Mouse (Mus musculus) liver, postnatal 0 days (tissue): Measurements from ENCODE around the gene Mink1. TPM values are rescaled to one million over a fixed set of nuclear protein-coding genes. Genes with fewer than 3 reads are reported as not detected.

Experiments used
- ATAC-seq: fragments of 200-750 bp; cut with Nextera tagmentation; 2 replicates; pipeline ENCODE4 v1.8.0; 2017; ENCODE audit warnings: mild to moderate bottlenecking, moderate library complexity
- DNase-seq: peaks from one replicate; pipeline ENCODE4 v3.0.0-alpha.2; 2016
- H3K27ac ChIP-seq: fragments of 300-500 bp; sonication (generic); 2 replicates; pipeline ENCODE4 v1.5.1; 2014; ENCODE audit warnings: antibody characterized with exemption, moderate library complexity, mild to moderate bottlenecking, low read depth
- H3K27me3 ChIP-seq: fragments of 300-500 bp; sonication (generic); 2 replicates; pipeline ENCODE4 v1.6.1; 2014; ENCODE audit warnings: low read length, control low read depth, mixed read lengths; ENCODE audit not compliant: insufficient read depth
- H3K36me3 ChIP-seq: fragments of 300-500 bp; sonication (generic); replicated peaks from 2 replicates; pipeline ENCODE4 v1.6.1; 2014; ENCODE audit warnings: mild to moderate bottlenecking, control low read depth, low read length, moderate library complexity, mixed read lengths; ENCODE audit not compliant: insufficient read depth
- H3K4me1 ChIP-seq: fragments of 300-500 bp; sonication (generic); 2 replicates; pipeline ENCODE4 v1.6.1; 2014; ENCODE audit warnings: antibody characterized with exemption, mild to moderate bottlenecking, control low read depth; ENCODE audit not compliant: insufficient read depth
- H3K4me2 ChIP-seq: fragments of 300-500 bp; sonication (generic); 2 replicates; pipeline ENCODE4 v1.6.1; 2014; ENCODE audit warnings: low read depth, mild to moderate bottlenecking, low read length, moderate library complexity, mixed read lengths
- H3K4me3 ChIP-seq: fragments of 300-500 bp; sonication (generic); 2 replicates; pipeline ENCODE4 v1.5.1; 2014; ENCODE audit warnings: low read depth, low read length
- H3K9ac ChIP-seq: fragments of 300-500 bp; sonication (generic); replicated peaks from 2 replicates; pipeline ENCODE4 v1.6.1; 2014; ENCODE audit warnings: mild to moderate bottlenecking, moderate library complexity
- H3K9me3 ChIP-seq: fragments of 300-500 bp; sonication (generic); 2 replicates; pipeline ENCODE4 v1.6.1; 2016; ENCODE audit warnings: mild to moderate bottlenecking, control low read depth, low read length, mixed read lengths
- CTCF ChIP-seq: sonication (generic); IDR thresholded peaks from 2 replicates; pipeline ENCODE4 v1.5.1; 2016; ENCODE audit warnings: antibody characterized with exemption, low read depth
- EP300 ChIP-seq: IDR thresholded peaks from 2 replicates; pipeline ENCODE4 v1.6.1; 2016; ENCODE audit warnings: antibody characterized with exemption, low read depth, mild to moderate bottlenecking
- WGBS: fragments of 180-500 bp; shearing (Covaris S2); extraction: QIAGEN DNeasy Blood & Tissue Kit; methylation state at CpG from one replicate; pipeline ENCODE4 v1.1.7; 2014; ENCODE audit not compliant: insufficient replicate concordance; 5-methylcytosine and 5-hydroxymethylcytosine counted together
- polyA plus RNA-seq: library from polyadenylated mRNA; unstranded; fragments of >200 nt; fragmentation: Nextera tagmentation; extraction: Ambion mirVana; gene quantifications from 2 replicates; pipeline ENCODE4 v1.2.1, GENCODE M21; 2015

Mink1 gene
- polyA plus RNA-seq, 1 experiment from 2014 or later, result 3.9 TPM

DNA sequence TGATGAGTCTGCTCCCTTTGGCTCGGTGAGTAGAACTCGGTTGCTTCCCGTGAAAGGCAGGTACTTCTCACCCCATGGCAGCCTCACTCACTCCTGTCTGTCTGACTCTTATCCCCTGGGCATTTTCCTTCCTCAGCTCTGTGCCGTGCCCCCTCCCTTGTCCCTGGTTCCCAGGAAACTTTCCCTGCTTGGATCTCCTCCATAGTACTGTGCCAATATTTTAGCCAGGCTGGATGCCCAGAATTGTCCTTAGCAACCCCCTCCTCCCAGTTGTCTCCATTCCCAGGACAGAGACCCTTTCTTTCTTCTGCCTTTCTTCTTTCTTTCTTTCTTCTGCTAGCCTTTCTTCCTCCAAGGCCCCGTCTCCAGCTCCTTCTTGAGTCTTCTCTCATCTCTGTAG is 21.3 kb upstream of the Mink1 start:
- TF ChIP-seq EP300 (no peak), CTCF (no peak)
- Histone ChIP-seq H3K9me3 (no peaks in the 10 kb centered on the region), H3K4me1 (peaks cover 4% of the 10 kb centered on the region; the same call in 1 of the 2 replicates), H3K27me3 (peaks cover 5% of the 10 kb centered on the region; the same call in 1 of the 2 replicates), H3K4me3 (no peak overlapping the region), H3K9ac (no peak overlapping the region), H3K36me3 (no peaks in the 10 kb centered on the region), H3K27ac (no peak overlapping the region), H3K4me2 (no peak overlapping the region)
- ATAC-seq, result no peak
- no peak for DNase-seq
- 64% methylated on average over 5 of the region's 5 CpGs for WGBS

DNA sequence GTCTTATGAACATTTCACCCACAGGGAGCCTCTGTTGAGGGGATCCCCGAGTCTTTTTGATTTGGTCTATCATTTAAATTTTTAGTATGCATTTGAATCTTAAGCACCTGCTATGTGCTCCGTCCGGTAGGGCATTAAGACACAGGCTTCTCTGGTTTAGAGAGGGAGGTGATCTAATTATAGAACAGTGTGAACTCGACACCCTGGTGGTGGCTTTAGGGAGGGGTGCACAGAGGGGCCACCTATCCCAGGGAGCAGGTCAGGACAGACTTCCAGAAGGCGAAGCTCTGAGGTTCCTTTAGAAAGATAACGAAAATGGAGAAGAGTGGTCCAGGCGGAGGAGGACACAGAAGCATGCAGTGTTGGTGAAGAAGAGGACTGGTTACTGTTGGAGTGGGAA is 18.2 kb upstream of the Mink1 start:
- TF ChIP-seq CTCF (no peak), EP300 (no peak)
- Histone ChIP-seq H3K4me3 (no peak overlapping the region), H3K9ac (no peak overlapping the region), H3K27ac (no peak overlapping the region), H3K27me3 (peaks cover 5% of the 10 kb centered on the region; the same call in 1 of the 2 replicates), H3K36me3 (no peaks in the 10 kb centered on the region), H3K4me2 (no peak overlapping the region), H3K4me1 (peaks cover 4% of the 10 kb centered on the region; the same call in 1 of the 2 replicates), H3K9me3 (no peaks in the 10 kb centered on the region)
- DNase-seq (no peak), ATAC-seq (no peak)
- 65% methylated on average over 7 of the region's 7 CpGs for WGBS

DNA sequence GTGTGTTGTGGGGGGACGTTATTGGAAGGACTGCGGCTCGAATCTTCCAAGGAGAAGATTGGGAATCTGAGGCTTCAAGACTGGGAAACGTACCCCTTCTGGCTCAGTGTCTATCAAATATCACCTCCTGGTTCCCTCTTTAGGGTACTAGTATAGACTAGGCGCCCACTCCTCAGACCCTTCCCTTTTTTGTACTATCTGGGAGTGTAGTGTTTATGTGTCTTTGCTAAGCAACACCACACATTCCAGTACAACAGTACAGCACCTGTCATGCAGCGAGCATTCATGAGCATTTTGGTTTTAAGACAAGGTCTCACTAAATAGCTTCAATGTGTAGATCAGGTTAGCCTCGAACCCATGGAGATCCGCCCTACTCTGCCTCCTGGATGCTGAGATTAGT is 11.2 kb upstream of the Mink1 start:
- no peak for TF ChIP-seq EP300
- TF ChIP-seq CTCF, result no peak
- ATAC-seq, result no peak

DNA sequence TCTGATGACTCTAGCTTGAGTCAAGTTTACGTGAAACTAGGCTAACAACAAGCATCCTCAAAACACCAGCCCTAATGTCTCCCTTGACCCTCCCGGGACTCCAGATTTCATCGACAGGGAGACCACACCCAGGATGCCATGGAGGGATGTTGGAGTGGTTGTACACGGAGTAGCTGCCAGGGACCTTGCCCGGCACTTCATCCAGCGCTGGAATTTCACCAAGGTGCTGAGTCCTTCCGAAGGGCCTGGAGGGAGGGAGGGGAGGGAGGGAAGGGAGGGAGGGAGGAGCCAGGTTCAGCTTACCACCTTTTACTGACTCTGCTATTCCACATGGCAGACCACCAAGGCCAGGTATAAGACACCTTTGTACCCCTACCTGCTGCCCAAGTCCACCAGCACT is 8.7 kb upstream of the Mink1 start:
- Histone ChIP-seq H3K9me3 (no peaks in the 10 kb centered on the region), H3K4me3 (no peak overlapping the region), H3K4me2 (no peak overlapping the region), H3K4me1 (no peaks in the 10 kb centered on the region), H3K27me3 (no peaks in the 10 kb centered on the region), H3K36me3 (no peaks in the 10 kb centered on the region), H3K27ac (no peak overlapping the region), H3K9ac (no peak overlapping the region)
- no peak for ATAC-seq
- 60% methylated on average over 7 of the region's 7 CpGs for WGBS
- TF ChIP-seq EP300 (no peak), CTCF (no peak)
- DNase-seq, result no peak

More for the DNA sequence above, 11.2 kb upstream of the Mink1 start:
- no peak overlapping the region for H3K4me3 ChIP-seq
- no peak overlapping the region for H3K9ac ChIP-seq
- no peak overlapping the region for H3K4me2 ChIP-seq
- H3K36me3 ChIP-seq, result no peaks in the 10 kb centered on the region
- H3K27ac ChIP-seq, result no peak overlapping the region
- 78% methylated on average over 8 of the region's 8 CpGs for WGBS
- H3K9me3 ChIP-seq, result no peaks in the 10 kb centered on the region
- H3K4me1 ChIP-seq, result no peaks in the 10 kb centered on the region
- H3K27me3 ChIP-seq, result no peaks in the 10 kb centered on the region
- no peak for DNase-seq

DNA sequence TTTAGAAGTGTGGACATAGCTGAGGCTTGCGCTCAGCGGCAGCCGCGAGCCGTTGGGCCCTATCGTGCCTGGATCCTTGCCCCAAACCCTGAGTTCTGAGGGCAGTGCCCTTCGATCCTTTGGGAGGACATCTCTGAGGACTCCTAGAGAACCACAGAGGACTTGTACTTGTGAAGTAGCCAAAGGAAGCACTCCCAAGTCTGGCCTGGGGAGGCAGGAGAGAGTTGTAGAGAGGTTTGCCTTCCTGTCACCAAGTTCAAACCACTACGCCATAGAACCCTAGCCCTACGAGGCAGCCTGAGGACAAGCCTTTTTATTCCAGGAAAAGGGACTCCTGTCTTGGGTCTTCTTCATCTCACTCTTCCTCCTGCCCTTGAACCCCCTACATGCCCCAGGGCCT is 5.1 kb upstream of the Mink1 start:
- DNase-seq (no peak), ATAC-seq (no peak)
- Histone ChIP-seq H3K4me1 (peaks cover 6% of the 10 kb centered on the region; the same call in 1 of the 2 replicates), H3K4me3 (no peak overlapping the region), H3K4me2 (no peak overlapping the region), H3K27me3 (no peaks in the 10 kb centered on the region), H3K27ac (no peak overlapping the region), H3K9me3 (no peaks in the 10 kb centered on the region), H3K36me3 (no peaks in the 10 kb centered on the region), H3K9ac (no peak overlapping the region)
- TF ChIP-seq CTCF (0 out of 2 replicates have a peak, but pooled peaks have one; percentile 16), EP300 (no peak)
- 85% methylated on average over 9 of the region's 9 CpGs for WGBS

DNA sequence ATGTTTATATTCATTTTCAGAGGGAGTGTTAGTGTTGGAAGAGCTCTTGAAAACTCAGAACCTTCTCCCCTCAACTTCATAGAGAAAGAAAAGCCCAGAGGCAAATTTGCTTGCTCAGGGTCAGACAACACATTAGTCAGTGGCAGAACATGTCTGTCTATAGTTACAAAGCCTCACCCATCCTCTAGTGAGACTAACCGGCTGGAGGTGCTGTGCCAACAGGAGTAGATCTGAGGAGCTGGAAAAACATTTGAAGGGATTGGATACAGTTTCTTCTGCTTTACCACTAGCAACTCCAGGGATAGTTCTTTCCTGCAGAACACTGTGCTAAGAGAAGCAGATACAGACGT is 769 bp upstream of the Mink1 start:
- H3K27ac ChIP-seq, result peak overlapping the region; percentile 85
- peaks cover 22% of the 10 kb centered on the region for H3K4me1 ChIP-seq

More for the DNA sequence above, 769 bp upstream of the Mink1 start:
- Histone ChIP-seq H3K9me3 (no peaks in the 10 kb centered on the region), H3K4me2 (peak overlapping the region; percentile 96), H3K4me3 (peak overlapping the region; percentile 94), H3K9ac (no peak overlapping the region), H3K36me3 (no peaks in the 10 kb centered on the region), H3K27me3 (no peaks in the 10 kb centered on the region)
- DNase-seq, result no peak
- TF ChIP-seq CTCF (no peak), EP300 (no peak)
- WGBS, result 3% methylated on average over 2 of the region's 2 CpGs
- ATAC-seq, result peak; percentile 3
